Mouse (Mus musculus) A20 (cell line): ENCODE results near the gene Dhx34.
"Not testable (repeated sequence)": the region's sequence is repeated elsewhere in the genome, so short reads cannot be mapped to it uniquely, and the experiment has no call there.

Experiments used
- DNase-seq: peaks from one replicate; pipeline ENCODE4 v3.0.0-alpha.2; 2011; ENCODE audit warnings: low read depth, low spot score

The Dhx34 gene

DNA sequence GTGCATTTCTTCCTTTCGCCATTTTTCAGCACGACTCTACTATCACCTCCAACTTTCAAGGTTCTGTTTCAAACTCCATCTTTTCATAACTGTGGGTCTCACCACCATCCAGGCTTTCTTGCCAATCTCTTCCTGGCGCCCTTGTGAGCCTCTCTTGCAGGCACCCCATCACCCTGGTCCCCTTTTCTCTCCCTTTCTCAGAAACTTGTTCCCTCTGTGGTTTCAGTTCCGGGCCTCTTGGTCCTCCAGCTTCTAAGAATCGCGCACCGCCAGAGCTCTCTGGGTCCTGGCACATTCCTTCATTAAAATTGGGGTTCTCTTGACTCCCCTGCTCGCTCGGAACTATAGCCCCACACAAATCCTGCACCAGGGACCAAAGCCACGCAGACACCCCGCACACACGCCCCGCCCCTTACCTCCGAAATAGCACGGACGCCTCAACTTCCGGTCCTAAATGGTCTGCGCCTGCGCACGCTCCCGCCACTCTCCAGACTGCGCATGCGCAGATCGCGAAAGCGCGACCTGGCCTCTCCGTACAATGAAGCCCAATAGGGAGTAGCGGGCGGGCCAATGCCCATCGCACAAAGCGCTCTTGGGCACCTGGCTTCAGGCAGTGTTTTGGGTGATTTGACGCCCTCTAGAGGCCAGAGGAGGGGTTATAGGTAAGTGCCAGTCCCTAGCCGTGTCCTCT, at the start of gene Dhx34:
Gene Dhx34, minus strand, starts transcription at position 456 of the 691 bp plus-strand sequence.
- peak; percentile 99 for DNase-seq

DNA sequence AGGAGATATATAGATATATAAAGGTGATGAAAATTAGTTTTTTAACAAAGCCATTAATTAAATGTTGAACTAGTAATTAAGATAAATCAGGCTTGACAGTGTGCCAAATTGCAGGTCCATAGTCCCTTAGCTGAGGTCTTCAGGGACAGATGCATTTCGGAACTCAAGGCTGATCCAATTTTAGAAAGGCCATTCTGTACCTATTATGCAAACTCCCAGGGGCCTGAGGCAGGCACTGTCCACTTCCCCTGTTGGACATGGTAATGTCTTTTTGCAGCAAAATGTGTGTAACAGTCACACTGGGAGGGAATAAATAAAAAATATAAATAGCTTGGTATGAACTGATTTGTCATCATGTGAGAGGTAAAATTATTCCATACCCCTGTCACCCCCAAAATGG, 49.3 kb upstream of the Dhx34 start:
- no peak for DNase-seq

DNA sequence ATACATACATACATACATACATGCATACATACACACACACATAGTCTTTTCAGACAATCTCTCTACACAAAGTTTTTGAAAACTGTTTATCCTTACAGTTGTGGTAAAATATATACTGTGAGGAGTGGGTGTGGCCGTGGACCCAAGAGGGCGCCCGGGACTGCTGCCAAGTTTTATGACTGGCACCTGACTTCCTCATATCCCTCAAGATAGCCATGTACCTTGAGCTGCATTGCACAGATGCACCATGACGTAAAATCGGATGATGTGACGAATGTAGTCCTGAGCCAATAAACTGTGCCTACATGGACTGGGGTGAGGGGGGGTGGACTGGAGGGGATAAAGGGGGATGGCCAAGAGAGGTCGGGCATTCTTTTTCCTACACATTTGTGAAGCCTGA, 44.8 kb upstream of the Dhx34 start:
- DNase-seq = not testable (repeated sequence)

DNA sequence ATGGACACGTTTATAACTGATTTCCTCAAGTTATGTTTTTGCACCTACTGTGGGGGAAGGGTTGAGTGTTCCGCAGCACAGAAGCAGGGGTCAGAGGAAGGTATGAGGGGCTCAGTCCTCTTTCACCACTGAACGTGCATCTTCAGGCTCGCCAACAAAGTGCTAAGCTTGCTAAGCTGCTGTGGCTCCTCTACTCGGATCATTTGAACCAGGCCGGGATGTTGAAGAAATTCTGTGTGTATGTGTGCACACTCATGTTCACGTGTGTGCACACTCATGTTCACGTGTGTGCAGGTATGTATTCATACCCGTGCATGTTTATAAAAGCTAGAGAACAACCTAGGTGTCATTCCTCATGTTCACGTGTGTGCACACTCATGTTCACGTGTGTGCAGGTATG, 44.0 kb upstream of the Dhx34 start:
- no peak for DNase-seq

DNA sequence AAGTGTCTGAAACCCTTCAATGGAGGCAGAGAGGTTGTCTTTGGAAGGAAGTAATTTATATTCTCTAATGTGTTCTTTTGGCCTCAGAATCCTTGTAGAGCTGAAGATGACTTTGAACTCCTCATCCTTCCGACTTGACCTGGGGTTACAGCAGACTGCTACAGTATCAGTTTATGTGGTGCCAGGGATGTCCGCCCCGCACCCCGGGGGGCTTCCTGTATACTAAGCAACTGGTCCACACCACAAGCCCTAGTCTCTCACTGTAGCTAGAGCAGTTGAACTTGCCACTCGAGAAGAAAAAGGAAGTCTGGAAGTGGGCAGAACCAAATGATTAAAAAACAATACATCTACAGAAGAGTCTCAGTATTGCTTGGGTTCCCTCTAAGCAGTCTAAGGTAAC, 42.0 kb upstream of the Dhx34 start:
- no peak for DNase-seq

DNA sequence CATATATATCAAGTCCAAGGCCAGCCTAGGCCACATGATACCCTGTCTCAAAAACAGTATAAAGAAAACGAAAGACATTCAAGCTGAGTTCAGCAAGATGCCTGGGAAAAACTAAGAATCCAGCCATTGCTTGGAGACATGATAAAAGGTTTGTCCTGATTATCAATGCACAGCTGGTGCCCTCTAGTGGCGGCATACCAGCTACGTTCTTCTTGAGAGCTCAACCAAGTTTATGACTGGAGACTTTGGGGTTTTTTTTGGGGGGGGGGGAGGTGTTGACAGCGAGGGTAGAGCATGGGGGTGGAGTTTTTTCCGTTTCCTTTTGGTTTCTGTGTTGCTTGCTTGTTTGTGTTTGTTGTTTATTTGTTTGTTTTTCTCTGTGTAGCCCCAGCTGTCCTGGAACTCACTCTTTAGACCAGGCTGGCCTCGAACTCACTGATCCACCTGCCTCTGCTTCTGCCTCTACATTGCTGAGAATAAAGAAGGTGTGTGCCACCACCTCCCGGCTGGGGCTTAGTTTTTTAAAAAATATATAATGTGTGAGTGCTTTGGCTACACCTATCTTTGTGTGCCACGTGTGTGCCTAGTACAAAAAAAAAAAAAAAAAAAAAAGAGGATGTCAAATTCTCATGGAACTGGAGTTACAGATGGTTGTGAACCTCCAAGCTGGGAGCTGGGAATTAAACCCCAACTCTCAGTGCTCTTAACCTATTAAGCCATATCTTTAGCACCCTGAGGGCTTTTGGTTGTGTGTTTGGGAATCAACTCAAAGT, 41.4 kb upstream of the Dhx34 start:
- DNase-seq = peak; percentile 82

DNA sequence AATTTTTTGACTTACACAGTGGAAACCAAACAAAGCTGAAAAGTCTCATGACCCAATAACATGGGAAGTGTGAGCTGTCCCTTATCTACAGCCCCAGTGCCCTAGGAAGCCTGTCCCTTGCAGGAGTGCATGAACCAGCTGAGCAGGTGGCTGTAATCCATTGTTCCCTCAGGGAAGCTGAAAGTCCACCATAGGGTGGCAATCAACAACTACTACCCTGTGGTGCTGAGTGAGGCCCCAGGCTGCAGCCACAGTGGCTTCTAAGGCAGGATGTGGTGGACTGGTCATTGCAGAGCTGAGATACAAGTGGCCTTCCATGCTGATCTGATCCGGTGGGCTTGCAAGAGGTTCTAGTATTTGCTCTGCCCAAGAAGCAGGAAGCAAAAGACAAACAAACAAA, 39.3 kb upstream of the Dhx34 start:
- no peak for DNase-seq

DNA sequence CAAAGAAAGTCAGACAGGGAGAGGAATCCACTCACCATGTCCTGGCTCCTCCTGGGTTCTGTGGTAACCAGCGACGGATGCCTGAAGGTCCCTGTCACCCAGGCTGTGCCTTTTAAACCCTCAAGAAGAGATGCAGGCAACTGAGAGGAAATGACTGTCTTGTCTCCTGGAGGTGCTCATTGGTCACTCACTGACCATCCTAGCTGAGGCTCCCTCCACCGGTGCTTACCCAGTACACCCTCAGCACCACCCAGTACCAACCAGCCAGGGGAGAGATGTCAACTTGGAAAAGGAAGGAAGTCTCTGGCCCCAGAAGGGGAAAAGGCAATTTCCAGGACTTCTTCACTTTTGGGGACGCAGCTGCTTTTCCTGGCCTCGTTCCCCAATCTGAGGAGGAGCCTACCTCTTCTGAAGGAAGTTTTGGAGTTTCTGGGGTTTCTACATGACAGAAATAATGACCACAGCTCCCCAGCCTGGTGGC, 37.3 kb upstream of the Dhx34 start, which contains the start of gene C5ar1:
Gene C5ar1, minus strand, starts transcription at position 431 of the 481 bp plus-strand sequence.
- no peak for DNase-seq

DNA sequence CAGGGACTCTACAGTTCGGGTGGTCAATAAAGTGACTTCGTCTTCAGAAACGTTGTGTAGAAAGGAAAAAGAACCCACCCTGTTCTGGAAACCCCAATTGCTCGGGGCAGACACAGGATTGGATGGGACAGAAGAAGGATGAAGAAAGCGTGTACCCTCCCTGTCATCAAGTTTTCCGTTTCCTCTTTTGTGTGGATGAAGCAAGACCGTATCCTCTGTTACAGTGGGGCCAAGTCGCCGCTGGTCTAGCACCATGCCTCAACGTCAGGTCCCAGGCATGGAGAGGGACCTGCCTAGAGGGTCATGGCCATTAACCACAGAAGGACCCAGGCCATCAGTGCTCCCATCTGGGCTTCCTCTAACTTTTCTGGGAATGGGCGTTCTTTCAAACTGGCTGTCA, 36.0 kb upstream of the Dhx34 start:
- no peak for DNase-seq

DNA sequence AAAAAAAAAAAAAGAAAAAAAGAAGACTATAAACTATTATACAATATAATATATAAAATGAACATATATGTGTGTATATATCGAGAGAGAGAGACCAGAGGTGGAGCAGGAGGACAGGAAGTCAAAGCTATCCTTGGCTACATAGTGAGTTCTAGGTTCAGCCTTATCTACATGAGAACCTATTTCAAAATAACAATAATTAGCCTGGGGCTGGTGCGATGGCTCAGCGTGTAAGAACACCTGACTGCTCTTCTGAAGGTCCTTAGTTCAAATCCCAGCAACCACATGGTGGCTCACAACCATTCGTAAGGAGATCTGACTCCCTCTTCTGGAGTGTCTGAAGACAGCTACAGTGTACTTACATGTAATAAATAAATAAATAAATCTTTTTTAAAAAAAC, 34.1 kb upstream of the Dhx34 start:
- DNase-seq = not testable (repeated sequence)

DNA sequence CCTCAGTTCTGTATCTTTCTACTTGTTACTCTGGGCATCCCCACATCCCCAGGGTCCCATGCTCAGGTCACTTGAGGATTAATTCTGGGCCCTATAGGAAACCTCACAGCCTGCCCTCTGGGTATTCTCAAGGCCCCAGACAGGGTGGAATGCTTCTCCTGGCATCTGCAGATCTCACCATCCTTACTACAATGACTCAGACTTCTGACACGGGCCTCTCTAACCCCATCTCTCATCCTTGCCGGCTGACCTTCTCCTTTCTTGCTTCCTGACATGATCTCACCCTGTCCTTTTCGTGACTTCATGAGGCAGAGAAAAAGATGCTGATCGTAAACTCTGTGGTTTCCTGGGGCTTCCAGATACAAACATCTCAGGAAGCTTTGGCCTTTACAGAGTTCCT, 32.4 kb upstream of the Dhx34 start:
- DNase-seq = no peak

DNA sequence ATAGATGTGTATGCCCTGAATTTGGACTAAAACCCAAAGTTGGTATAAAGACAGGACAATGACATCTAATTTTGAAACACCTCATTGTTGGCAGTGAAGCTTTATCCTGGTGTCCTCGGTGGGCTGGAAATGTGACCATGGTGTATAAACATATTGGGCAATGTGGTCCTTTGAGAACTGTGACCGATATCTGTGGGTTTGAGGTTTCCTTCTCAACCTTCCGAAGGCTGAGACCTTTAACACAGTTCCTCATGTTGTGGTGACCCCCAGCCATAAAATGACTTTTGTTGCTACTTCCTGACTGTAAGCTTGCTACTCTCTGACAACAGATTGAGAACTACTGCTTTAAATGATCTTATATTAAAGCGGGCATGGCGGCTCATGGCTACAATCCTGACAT, 28.9 kb upstream of the Dhx34 start:
- no peak for DNase-seq

DNA sequence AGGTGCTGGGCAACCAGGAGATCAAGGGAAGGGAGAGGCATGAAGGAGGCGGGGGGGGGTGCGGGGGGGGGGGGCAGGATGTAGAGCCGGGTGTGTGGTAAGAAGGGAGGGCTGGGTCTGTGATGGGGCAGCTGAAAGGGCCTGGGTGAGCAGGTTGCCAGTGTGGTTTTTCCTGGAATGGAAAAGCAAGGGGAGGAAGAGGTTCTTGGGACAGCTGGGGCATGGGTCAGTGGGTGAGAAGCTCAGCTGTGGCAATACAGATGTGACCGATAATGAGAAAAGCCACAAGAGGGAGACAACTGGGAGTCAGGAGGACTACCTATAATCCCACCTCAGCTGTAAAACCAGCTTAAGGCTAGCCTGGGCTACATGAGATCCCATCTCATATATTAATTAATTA, 24.1 kb upstream of the Dhx34 start:
- DNase-seq = no peak

DNA sequence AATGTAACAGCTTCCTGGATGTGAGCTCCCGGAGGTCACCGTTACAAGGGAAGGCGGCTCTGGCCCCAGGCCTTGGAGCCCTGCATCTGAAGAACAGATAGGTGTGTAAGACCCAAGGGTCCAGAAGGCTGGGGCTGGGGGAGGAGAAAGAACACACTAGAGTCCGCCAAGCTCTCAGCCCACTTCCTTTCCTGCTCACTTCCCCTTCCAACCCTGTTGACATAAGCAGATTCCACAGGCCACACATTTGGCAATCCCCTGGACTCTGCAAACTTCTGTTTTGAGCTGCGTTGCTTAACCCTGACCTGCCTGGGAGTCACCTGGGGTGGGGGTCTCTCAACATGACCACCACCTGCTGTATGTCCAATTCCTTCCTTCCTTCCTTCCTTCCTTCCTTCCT, 22.2 kb upstream of the Dhx34 start, which contains the start of gene C5ar2:
Gene C5ar2, minus strand, starts transcription at position 88 of the 400 bp plus-strand sequence.
- no peak for DNase-seq

DNA sequence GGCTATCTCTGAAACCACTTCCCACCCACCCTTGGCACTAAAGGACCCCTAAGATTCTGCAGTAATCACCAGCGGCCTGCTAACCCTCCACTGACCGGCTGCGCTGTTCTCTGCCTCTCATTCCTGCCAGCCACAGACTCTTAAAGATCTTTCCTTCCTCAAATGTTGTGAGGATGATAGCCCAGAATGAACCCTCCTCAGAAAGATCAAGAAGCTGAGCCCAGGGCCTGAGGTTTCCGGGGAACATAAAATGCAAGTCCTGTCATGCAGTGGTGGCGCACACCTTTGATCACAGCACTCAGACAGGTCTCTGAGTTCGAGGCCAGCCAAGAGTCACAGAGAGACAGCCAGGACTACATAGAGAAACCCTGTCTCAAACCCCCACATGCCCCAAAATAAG, 20.4 kb upstream of the Dhx34 start:
- DNase-seq = no peak

DNA sequence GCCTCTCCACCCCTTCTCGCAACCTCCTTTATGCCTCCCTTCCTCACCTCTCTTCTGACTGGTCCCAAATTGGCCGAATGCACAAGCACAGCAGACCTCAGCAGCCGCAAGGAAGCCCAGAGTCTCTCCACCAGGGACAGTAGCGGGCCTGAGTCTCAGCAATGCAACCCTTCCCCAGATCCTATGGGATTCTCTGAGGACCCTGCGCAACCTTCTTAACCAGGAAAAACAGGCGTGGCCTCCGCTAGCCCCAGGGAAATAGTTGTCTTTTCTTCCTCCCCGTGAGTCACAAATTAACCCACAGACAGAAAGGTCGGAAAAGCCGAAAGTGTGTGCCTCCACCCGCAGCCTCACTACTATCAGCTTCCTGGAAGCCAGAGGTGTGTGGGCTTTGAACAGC, 19.9 kb upstream of the Dhx34 start:
- no peak for DNase-seq

DNA sequence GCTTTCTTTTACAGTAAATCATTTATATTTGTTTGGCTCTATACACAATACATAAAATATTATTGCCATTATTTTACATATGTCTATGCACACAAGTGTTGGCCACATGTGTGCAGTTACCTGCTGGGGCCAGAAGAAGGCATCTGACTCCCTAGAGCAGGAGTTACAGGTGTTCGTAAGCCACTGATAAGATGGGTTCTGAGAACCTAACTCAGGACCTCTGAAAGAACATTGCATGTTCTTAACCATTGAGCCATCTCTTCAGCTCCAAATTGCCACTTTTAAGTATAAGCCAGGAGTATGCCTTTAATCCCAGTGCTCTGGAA, 19.1 kb upstream of the Dhx34 start:
- DNase-seq = no peak

DNA sequence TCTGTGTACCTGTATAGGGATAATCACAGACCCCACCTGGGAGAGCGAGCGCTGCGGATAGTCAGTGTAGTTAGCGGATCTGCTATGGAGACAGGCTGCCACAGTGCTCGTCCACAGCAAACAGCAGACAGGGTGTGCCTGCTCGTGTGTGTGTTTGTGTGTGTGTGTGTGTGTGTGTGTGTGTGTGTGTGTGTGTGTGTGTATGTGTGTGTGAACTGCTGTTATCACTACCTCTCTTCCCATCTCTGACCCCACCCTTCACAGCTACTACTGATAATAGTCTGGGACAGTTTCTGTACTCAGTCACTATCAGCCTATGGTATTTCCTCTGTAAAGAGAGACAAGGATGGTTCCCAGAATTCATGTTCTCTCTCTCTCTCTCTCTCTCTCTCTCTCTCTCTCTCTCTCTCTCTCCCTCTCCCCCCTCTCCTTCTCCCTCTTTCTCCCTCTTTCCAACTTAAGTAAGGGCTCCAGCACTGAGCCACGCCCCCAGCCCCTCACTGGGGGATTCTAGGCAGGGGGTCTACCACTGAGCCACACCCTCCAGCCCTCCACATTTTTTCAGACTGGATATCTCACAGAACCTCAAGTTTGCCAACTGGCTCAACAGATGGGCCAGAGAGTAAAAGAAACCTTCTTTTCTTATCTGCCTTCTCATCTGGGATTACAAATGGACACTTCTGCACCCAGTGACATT, 18.6 kb upstream of the Dhx34 start:
- DNase-seq = no peak

DNA sequence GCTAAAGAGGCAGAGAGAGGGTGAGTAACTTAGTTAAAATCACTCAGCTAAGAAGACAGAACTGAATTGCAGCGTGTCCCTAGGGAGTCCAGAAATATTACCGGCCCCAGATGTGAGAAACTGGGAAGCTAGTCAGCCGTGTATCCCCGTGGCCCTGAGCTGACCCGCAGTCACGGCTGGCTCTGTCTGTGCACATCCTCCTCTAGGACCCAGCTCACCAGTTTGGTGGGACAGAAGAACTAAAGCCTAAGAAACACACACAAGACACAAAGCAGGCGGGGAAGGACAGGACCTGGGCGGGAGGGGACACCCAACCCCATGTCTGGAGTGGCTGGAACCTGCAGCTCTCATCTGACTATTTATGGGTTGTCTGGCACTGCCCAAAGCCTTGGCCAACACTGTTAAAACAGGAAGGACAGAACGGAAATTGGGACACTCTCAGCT, 17.7 kb upstream of the Dhx34 start:
- peak; percentile 78 for DNase-seq

DNA sequence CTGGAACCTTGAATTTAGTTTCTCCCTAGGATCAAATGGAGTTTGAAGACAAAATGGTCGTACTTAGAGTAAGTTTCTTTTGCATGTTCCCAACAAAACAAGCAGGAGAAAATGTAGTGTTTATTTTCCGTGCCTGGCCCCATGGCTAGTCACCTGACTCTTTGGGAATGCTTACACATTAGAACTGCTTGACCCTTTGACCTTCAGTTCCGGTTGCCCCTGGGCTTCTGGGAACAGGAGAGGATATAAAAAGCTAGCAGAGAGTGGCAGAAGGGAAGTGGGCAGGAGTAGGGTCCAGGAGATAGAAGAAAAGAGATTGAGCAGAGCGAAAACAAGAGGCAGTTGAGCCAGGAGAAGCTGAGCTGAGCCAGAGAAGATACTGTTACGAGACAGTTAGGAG, 8.0 kb upstream of the Dhx34 start:
- no peak for DNase-seq

DNA sequence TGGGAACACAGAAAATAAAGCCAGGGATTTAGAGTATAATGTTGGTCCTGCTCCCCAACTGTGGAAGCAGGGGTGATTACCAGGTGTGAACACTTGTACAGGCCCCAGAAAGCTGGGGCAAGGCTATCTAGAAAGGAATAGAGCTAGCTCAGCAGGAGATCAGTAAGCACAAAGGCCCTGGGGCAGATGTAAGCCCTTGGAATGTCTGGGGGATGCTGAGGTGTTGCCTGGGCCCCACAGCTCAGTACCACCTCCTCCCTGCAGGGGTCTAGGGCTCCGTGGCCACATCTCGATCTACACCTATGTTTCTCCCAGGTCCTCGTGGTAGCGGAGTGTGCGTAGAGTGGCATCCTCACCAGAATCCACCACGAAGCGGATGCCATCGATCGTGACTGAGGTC, 7.9 kb downstream of the Dhx34 start:
- DNase-seq = no peak

DNA sequence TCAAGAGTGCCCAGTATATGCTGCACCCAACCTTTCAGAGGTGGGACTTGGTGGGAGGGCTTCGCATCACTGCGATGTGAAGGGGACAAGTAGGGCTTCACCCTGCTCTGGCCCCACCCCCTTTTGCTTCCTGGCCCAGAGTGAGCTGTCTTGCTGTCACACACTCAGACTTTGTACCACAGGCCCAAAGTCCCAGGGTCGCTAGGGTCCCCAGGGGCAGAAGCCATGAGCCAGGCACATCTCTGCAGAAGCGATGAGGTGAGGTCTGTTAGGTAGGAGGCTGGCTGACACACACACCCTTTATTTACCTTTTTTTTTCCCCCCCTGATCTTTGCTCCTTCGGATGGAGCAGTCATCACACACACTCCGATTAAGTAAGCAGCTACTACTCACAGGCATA, 8.6 kb downstream of the Dhx34 start:
- DNase-seq = no peak
